Mouse (Mus musculus) lung, embryonic 14.5 days (tissue): ENCODE data around the gene Nacc2. TPM values are rescaled to one million over a fixed set of nuclear protein-coding genes. Genes with fewer than 3 reads are reported as not detected.

Experiments used
- ATAC-seq: fragments of 200-750 bp; cut with Nextera tagmentation; 2 replicates; pipeline ENCODE4 v1.8.0; 2017; ENCODE audit warnings: mild to moderate bottlenecking, moderate TSS enrichment, moderate library complexity; ENCODE audit not compliant: insufficient read depth
- DNase-seq: peaks from one replicate; pipeline ENCODE4 v3.0.0-alpha.2; 2015
- H3K27ac ChIP-seq: fragments of 300-500 bp; sonication (generic); 2 replicates; pipeline ENCODE4 v1.5.1; 2014; ENCODE audit warnings: low read depth, mild to moderate bottlenecking, moderate library complexity
- H3K27me3 ChIP-seq: fragments of 300-500 bp; sonication (generic); 2 replicates; pipeline ENCODE4 v1.6.1; 2014; ENCODE audit warnings: low read length, control low read depth; ENCODE audit not compliant: insufficient read depth
- H3K36me3 ChIP-seq: fragments of 300-500 bp; sonication (generic); 2 replicates; pipeline ENCODE4 v1.6.1; 2014; ENCODE audit warnings: control low read depth; ENCODE audit not compliant: insufficient read depth
- H3K4me1 ChIP-seq: fragments of 300-500 bp; sonication (generic); 2 replicates; pipeline ENCODE4 v1.6.1; 2014; ENCODE audit warnings: antibody characterized with exemption, control low read depth; ENCODE audit not compliant: insufficient read depth
- H3K4me2 ChIP-seq: fragments of 300-500 bp; sonication (generic); 2 replicates; pipeline ENCODE4 v1.6.1; 2014; ENCODE audit warnings: mild to moderate bottlenecking
- H3K4me3 ChIP-seq: fragments of 300-500 bp; sonication (generic); 2 replicates; pipeline ENCODE4 v1.5.1; 2014; ENCODE audit warnings: low read depth, low read length
- H3K9ac ChIP-seq: fragments of 300-500 bp; sonication (generic); 2 replicates; pipeline ENCODE4 v1.6.1; 2014
- H3K9me3 ChIP-seq: fragments of 300-500 bp; sonication (generic); 2 replicates; pipeline ENCODE4 v1.6.1; 2016; ENCODE audit warnings: low read depth, low read length, control low read depth
- CTCF ChIP-seq: IDR thresholded peaks from 2 replicates; pipeline ENCODE4 v1.5.1; 2016; ENCODE audit warnings: antibody characterized with exemption, low read depth
- WGBS: fragments of 180-500 bp; shearing (Covaris S2); extraction: QIAGEN DNeasy Blood & Tissue Kit; methylation state at CpG from one replicate; pipeline ENCODE4 v1.1.7; 2014; 5-methylcytosine and 5-hydroxymethylcytosine counted together
- polyA plus RNA-seq: library from polyadenylated mRNA; unstranded; fragments of >200 nt; fragmentation: Nextera tagmentation; extraction: Ambion mirVana; gene quantifications from 2 replicates; pipeline ENCODE4 v1.2.1, GENCODE M21; 2014

The Nacc2 gene
- polyA plus RNA-seq, 1 experiment from 2014 or later = 9.4 TPM

DNA sequence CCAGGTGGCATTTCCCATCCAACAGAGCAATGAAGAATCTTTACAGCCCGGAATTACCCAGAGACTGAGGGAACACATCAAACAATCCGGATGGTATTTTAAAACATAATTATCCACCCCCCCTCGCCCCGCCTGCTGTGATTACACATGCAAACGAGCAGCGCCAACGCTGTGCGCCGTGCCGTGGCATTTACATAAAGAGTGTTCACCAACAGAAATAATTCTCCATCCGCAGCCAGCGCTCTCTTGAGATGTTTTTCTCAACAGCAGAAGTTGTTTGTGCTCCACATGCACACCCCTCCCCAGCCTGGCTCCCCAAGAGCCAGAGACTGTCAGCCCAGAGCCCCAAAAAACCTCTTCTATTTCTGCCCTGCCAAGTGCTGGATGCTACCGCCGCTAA lies 56.5 kb downstream of the Nacc2 start:
- Histone ChIP-seq H3K27me3 (no peaks in the 10 kb centered on the region), H3K4me3 (no peak overlapping the region), H3K36me3 (no peaks in the 10 kb centered on the region), H3K27ac (no peak overlapping the region), H3K9me3 (no peaks in the 10 kb centered on the region), H3K9ac (no peak overlapping the region), H3K4me1 (no peaks in the 10 kb centered on the region), H3K4me2 (no peak overlapping the region)
- no peak for TF ChIP-seq CTCF
- 78% methylated on average over 14 of the region's 14 CpGs for WGBS
- no peak for DNase-seq
- ATAC-seq = no peak

DNA sequence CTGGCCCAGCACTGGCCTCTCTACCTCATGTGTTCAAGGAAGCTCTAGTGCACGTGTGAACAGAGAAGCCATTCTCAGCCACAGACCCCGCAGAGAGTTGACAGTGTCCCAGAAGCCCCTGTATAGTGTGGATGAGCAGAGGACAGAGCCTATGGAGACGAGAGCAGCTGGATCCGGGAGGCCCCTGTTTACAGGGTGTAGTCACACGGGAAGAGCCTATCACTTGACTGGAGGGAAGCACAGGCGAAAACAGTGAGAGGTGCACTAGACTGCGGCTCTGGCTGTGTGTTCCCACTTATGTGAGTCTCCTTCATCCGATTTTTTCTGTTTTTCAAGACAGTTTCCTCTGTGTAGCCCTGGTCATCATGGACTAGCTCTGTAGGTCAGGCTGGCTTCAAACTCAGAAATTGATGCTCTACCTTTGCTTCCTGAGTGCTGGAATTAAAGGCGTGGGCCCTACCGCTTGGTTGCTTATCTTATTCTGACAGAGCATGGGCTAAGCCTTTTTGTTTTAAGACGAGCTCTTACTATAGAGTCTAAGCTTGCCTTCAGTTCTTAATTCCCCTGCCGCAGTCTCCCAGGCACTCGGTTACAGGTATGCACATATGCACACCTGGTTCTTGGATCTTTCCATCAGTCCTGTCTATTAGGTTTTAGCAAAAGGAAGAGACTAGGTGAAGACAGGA lies 60.1 kb downstream of the Nacc2 start:
- DNase-seq = no peak
- no peak overlapping the region for H3K4me2 ChIP-seq
- no peak overlapping the region for H3K27ac ChIP-seq
- no peak for ATAC-seq
- H3K9me3 ChIP-seq = no peaks in the 10 kb centered on the region
- no peak overlapping the region for H3K4me3 ChIP-seq
- H3K4me1 ChIP-seq = no peaks in the 10 kb centered on the region
- H3K27me3 ChIP-seq = no peaks in the 10 kb centered on the region
- TF ChIP-seq CTCF = no peak
- H3K36me3 ChIP-seq = no peaks in the 10 kb centered on the region; the same call in 1 of the 2 replicates
- 60% methylated on average over 13 of the region's 13 CpGs for WGBS
- no peak overlapping the region for H3K9ac ChIP-seq

DNA sequence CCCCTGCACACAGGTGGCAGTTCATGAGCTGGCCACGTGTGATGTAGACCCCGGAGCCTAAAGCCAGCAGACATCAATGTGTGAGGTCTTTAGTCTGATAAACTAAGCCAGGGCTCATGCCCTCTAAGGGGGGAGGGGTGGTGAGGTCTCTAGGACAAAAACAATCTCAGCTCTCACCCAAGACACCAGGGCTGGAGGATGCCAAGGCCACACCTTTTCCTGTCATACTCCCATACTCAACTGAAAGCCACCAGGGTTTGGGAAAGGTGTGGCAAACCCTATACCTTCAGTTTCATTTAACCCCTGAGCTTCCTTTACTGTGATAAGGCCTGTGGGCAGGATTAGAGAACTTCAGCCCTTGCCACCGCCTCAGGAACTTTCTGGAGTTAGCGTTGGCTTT lies 60.8 kb downstream of the Nacc2 start:
- Histone ChIP-seq H3K4me1 (no peaks in the 10 kb centered on the region), H3K27me3 (no peaks in the 10 kb centered on the region), H3K9ac (no peak overlapping the region), H3K36me3 (no peaks in the 10 kb centered on the region; the same call in 1 of the 2 replicates), H3K4me3 (no peak overlapping the region), H3K4me2 (no peak overlapping the region), H3K27ac (no peak overlapping the region), H3K9me3 (no peaks in the 10 kb centered on the region)
- 51% methylated on average over 4 of the region's 4 CpGs for WGBS
- DNase-seq = no peak
- ATAC-seq = no peak
- TF ChIP-seq CTCF = no peak

DNA sequence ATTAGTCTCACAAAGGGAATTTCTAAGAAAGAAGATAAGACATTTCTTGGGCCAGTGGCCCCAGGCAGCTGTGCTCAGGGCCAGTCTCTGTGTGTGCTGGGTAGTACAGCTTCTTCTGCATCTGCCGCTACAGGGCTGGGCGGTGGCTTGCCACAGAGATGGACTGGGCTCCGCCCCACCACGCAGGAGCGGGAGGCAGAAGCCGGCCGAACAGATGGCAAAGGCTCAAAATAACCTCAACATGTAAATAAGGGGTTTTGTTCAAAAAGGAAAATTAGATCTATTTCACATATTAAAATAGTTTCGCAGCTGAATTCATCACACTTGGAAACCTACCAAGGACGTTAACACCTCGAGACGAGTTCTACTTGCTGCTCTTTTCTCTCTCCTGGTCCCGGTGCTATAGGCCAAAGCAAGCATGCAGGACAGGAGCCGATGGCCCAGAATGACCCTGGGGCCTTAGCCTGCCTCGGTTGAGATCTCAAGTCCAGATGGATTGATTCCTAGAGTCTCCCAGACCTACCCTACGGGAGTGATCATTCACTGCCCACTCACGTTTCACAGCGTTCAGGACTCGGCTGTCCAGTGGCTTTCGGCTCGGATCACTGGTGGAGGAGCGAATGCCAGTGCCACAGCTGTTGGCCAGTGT lies 61.9 kb downstream of the Nacc2 start:
- no peaks in the 10 kb centered on the region for H3K4me1 ChIP-seq
- H3K9me3 ChIP-seq = no peaks in the 10 kb centered on the region
- H3K27me3 ChIP-seq = no peaks in the 10 kb centered on the region
- no peak overlapping the region for H3K27ac ChIP-seq
- no peak overlapping the region for H3K4me2 ChIP-seq
- no peak for TF ChIP-seq CTCF
- no peak overlapping the region for H3K9ac ChIP-seq
- no peak overlapping the region for H3K4me3 ChIP-seq
- no peak for ATAC-seq
- WGBS = 56% methylated on average over 21 of the region's 21 CpGs
- DNase-seq = no peak
- no peaks in the 10 kb centered on the region; the same call in 1 of the 2 replicates for H3K36me3 ChIP-seq

DNA sequence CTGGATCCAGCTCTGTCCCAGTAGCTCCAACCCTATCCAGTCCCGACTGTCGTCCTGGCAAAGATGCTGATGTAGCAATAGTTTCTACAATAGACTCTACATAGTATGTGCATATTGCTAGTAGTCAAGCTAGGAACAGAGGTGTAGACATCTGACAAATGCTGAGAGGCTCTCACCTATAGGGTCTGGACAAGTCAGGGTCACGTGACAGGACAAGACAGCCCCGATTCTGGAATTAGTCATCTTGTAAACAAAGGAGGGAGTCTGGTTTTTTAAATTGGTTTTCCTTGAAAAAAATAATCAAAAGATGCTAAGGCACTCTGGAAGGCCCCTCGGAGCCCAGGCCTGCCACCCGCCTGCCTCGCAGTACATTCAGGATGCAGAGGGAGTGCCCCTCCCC lies 66.0 kb downstream of the Nacc2 start:
- Histone ChIP-seq H3K4me3 (no peak overlapping the region), H3K4me1 (no peaks in the 10 kb centered on the region), H3K27ac (no peak overlapping the region), H3K27me3 (no peaks in the 10 kb centered on the region), H3K36me3 (no peaks in the 10 kb centered on the region; the same call in 1 of the 2 replicates), H3K9ac (no peak overlapping the region), H3K9me3 (no peaks in the 10 kb centered on the region), H3K4me2 (no peak overlapping the region)
- ATAC-seq = no peak
- no peak for TF ChIP-seq CTCF
- no peak for DNase-seq
- 65% methylated on average over 7 of the region's 7 CpGs for WGBS

DNA sequence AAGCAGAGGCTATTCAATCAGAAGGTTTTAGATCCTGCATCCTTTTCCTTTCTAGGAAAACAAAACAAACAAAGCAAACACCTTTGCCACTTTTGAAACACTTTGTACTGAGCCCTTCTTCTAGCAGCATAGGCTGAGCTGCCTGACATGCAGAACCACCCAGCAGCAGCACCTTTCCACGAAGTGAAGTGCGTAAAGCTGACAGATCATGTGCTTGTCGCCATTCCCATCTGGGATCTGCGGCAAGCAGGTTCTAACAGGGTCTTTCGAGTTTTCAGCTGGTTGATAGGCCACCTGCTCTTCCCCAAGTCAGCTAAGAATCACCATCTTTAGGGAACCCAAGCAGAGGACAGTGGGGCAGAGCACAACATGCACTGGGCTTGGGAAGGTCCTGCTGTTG lies 66.8 kb downstream of the Nacc2 start:
- TF ChIP-seq CTCF = no peak
- no peak overlapping the region for H3K27ac ChIP-seq
- no peak overlapping the region for H3K4me3 ChIP-seq
- DNase-seq = no peak
- H3K9ac ChIP-seq = no peak overlapping the region
- H3K27me3 ChIP-seq = no peaks in the 10 kb centered on the region
- WGBS = 47% methylated on average over 5 of the region's 5 CpGs
- no peaks in the 10 kb centered on the region for H3K4me1 ChIP-seq
- no peaks in the 10 kb centered on the region; the same call in 1 of the 2 replicates for H3K36me3 ChIP-seq
- H3K4me2 ChIP-seq = no peak overlapping the region
- no peaks in the 10 kb centered on the region for H3K9me3 ChIP-seq
- ATAC-seq = no peak

DNA sequence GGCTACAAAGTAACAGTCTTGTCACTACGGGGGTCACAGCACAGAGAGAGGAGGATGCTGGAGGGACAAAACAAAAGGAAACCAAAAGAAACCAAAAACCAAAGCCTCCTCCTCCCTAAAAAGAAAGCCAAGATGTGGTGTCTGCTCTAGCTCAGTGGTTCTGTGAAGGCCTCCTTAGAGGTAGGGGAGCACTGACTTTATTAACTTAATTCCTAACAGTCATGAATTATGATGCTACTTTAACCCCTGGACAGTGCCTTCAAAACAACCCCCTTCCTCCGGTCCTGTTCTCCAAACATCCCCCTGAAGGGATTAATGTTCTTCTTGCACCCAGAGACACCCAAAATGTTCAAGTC lies 67.3 kb downstream of the Nacc2 start:
- H3K27me3 ChIP-seq = no peaks in the 10 kb centered on the region
- H3K9ac ChIP-seq = no peak overlapping the region
- H3K9me3 ChIP-seq = no peaks in the 10 kb centered on the region
- H3K4me2 ChIP-seq = no peak overlapping the region
- DNase-seq = no peak
- no peak overlapping the region for H3K27ac ChIP-seq
- H3K4me3 ChIP-seq = no peak overlapping the region
- no peak for ATAC-seq
- TF ChIP-seq CTCF = no peak
- WGBS = 36% methylated on average over 2 of the region's 2 CpGs
- no peaks in the 10 kb centered on the region; the same call in 1 of the 2 replicates for H3K36me3 ChIP-seq
- H3K4me1 ChIP-seq = no peaks in the 10 kb centered on the region
